ENCODE assay signal across 10 mouse cellular contexts in genomic region chrX:136313303-136313702, GRCm38 (mm10). TPM values are rescaled to one million over a fixed set of nuclear protein-coding genes. Genes with fewer than 3 reads are reported as not detected.
DNase-seq lines count a peak whose midpoint lies in the region; ATAC-seq lines count a peak whose summit lies in the region.
"Had no signal": no experiment of that assay in that cellular context is flagged by ENCODE, and none has a peak within 500 bp of the region (broad histone marks: within the 10 kb centered on the region; RNA-seq: fewer than 3 reads in every experiment).

No protein-coding gene starts in this region.

- no peaks in the 10 kb centered on the region for H3K27me3 ChIP-seq in hindbrain, embryonic 13.5 days
- no peaks in the 10 kb centered on the region for H3K27me3 ChIP-seq in midbrain, embryonic 14.5 days (ENCODE audit: control insufficient read depth, insufficient read depth, low read length)
- H3K27me3 ChIP-seq: liver, embryonic 12.5 days had no signal

- H3K9me3 ChIP-seq in hindbrain, embryonic 13.5 days: no peaks in the 10 kb centered on the region
- H3K9me3 ChIP-seq in midbrain, embryonic 14.5 days (ENCODE audit: control insufficient read depth, low read length): no peaks in the 10 kb centered on the region
- H3K9me3 ChIP-seq: liver, embryonic 12.5 days had no signal

- H3K9ac ChIP-seq in hindbrain, embryonic 13.5 days: no peak overlapping the region
- no peak overlapping the region for H3K9ac ChIP-seq in midbrain, embryonic 14.5 days (replicated peaks; ENCODE audit: low read length)
- H3K9ac ChIP-seq: liver, embryonic 12.5 days had no signal

- ATAC-seq in hindbrain, embryonic 13.5 days (ENCODE audit: low FRiP score): peak; percentile 90
- peak; percentile 70; the same call in 1 of the 2 replicates for ATAC-seq in midbrain, embryonic 14.5 days (ENCODE audit: low FRiP score, low TSS enrichment)
- ATAC-seq: liver, embryonic 12.5 days had no signal

- H3K4me1 ChIP-seq in hindbrain, embryonic 13.5 days (replicated peaks): no peaks in the 10 kb centered on the region
- no peaks in the 10 kb centered on the region for H3K4me1 ChIP-seq in midbrain, embryonic 14.5 days (ENCODE audit: control insufficient read depth, insufficient read depth, low read length)
- H3K4me1 ChIP-seq: liver, embryonic 12.5 days had no signal

- H3K4me2 ChIP-seq in hindbrain, embryonic 13.5 days: peak overlapping the region; percentile 35
- H3K4me2 ChIP-seq in midbrain, embryonic 14.5 days (ENCODE audit: low read length): peak overlapping the region; percentile 47
- H3K4me2 ChIP-seq: liver, embryonic 12.5 days had no signal

- WGBS in hindbrain, embryonic 13.5 days: 43% methylated on average over 4 of the region's 4 CpGs
- WGBS in midbrain, embryonic 14.5 days: 35% methylated on average over 4 of the region's 4 CpGs

- peak; percentile 16 for DNase-seq in kidney, postnatal 10 days
- DNase-seq in kidney, adult 8-10 months: no peak
- peak; percentile 17 for DNase-seq in embryo, embryonic 9.5 days (ENCODE audit: extremely low spot score)
- peak; percentile 82 for DNase-seq in midbrain, embryonic 14.5 days
- no peak for DNase-seq in gastrocnemius, adult 18-20 months (ENCODE audit: low spot score)
- DNase-seq in B cell, adult 2 months: no peak
- DNase-seq in spleen, postnatal 14 days (ENCODE audit: low spot score in 2 of 2): no peak

- no peak overlapping the region for H3K4me3 ChIP-seq in hindbrain, embryonic 13.5 days
- H3K4me3 ChIP-seq in midbrain, embryonic 14.5 days (replicated peaks; ENCODE audit: low read depth, low read length): no peak overlapping the region
- H3K4me3 ChIP-seq: erythroblast, embryonic 14.5 days; liver, embryonic 12.5 days had no signal

- H3K36me3 ChIP-seq in hindbrain, embryonic 13.5 days: no peaks in the 10 kb centered on the region
- no peaks in the 10 kb centered on the region for H3K36me3 ChIP-seq in midbrain, embryonic 14.5 days (ENCODE audit: control insufficient read depth, insufficient read depth, low read length)
- H3K36me3 ChIP-seq: liver, embryonic 12.5 days had no signal

- H3K27ac ChIP-seq in hindbrain, embryonic 13.5 days: peak overlapping the region; percentile 66
- peak overlapping the region; percentile 78 for H3K27ac ChIP-seq in midbrain, embryonic 14.5 days (replicated peaks; ENCODE audit: low read depth, low read length)
- H3K27ac ChIP-seq: liver, embryonic 12.5 days had no signal

RNA-seq across cellular contexts. Expression of gene Bex3, which starts 43.2 kb away (rescaled TPM):
- polyA plus RNA-seq in hindbrain, embryonic 13.5 days (2015; fragmentation: Nextera tagmentation; extraction: Ambion mirVana): 724 and 725 TPM in 2 replicates
- 670 and 741 TPM in 2 replicates for polyA plus RNA-seq in midbrain, embryonic 14.5 days (2014; fragmentation: Nextera tagmentation; extraction: Ambion mirVana)
- 1 to 10 TPM; 2.1 to 2.6 TPM for total RNA-seq in gastrocnemius, adult 18-20 months (2021)

Comparison
In these comparisons a context has a peak if more than half of its experiments do, and no peak if none do; other contexts are left out.
1. DNase-seq: peak in kidney, postnatal 10 days (single experiment), embryo, embryonic 9.5 days (single experiment) and midbrain, embryonic 14.5 days (single experiment); none in kidney, adult 8-10 months (0 of 2), gastrocnemius, adult 18-20 months (single experiment), B cell, adult 2 months (0 of 2) and spleen, postnatal 14 days (0 of 2).